Mouse (Mus musculus) liver, embryonic 13.5 days (tissue): ENCODE measurements around the gene Tex14. TPM values are rescaled to one million over a fixed set of nuclear protein-coding genes. Genes with fewer than 3 reads are reported as not detected.
A peak's percentile ranks its signal among the peaks of the same experiment; 100 is the strongest.
"Not testable (repeated sequence)": the region's sequence is repeated elsewhere in the genome, so short reads cannot be mapped to it uniquely, and the experiment has no call there.

Experiments
- ATAC-seq: fragments of 200-750 bp; cut with Nextera tagmentation; 2 replicates; pipeline ENCODE4 v1.8.0; 2017; ENCODE audit warnings: low read depth, mild to moderate bottlenecking, moderate number of reproducible peaks, moderate library complexity
- DNase-seq: peaks from one replicate; pipeline ENCODE4 v3.0.0; 2022
- H3K27ac ChIP-seq: fragments of 300-500 bp; sonication (generic); 2 replicates; pipeline ENCODE4 v1.5.1; 2015; ENCODE audit warnings: moderate library complexity, mild to moderate bottlenecking, inconsistent platforms
- H3K27me3 ChIP-seq: fragments of 300-500 bp; sonication (generic); 2 replicates; pipeline ENCODE4 v1.6.1; 2015; ENCODE audit warnings: mild to moderate bottlenecking, inconsistent platforms
- H3K36me3 ChIP-seq: fragments of 300-500 bp; sonication (generic); 2 replicates; pipeline ENCODE4 v1.6.1; 2015; ENCODE audit warnings: mild to moderate bottlenecking, inconsistent platforms
- H3K4me1 ChIP-seq: fragments of 300-500 bp; sonication (generic); replicated peaks from 2 replicates; pipeline ENCODE4 v1.6.1; 2015; ENCODE audit warnings: inconsistent platforms
- H3K4me2 ChIP-seq: fragments of 300-500 bp; sonication (generic); 2 replicates; pipeline ENCODE4 v1.6.1; 2015; ENCODE audit warnings: inconsistent platforms, mild to moderate bottlenecking, moderate library complexity
- H3K4me3 ChIP-seq: fragments of 300-500 bp; sonication (generic); replicated peaks from 2 replicates; pipeline ENCODE4 v1.5.1; 2015; ENCODE audit warnings: mild to moderate bottlenecking, inconsistent platforms
- H3K9ac ChIP-seq: fragments of 300-500 bp; sonication (generic); 2 replicates; pipeline ENCODE4 v1.6.1; 2015; ENCODE audit warnings: mild to moderate bottlenecking, inconsistent platforms
- H3K9me3 ChIP-seq: fragments of 300-500 bp; sonication (generic); replicated peaks from 2 replicates; pipeline ENCODE4 v1.6.1; 2016; ENCODE audit warnings: inconsistent platforms
- WGBS: fragments of 180-500 bp; shearing (Covaris S2); methylation state at CpG from one replicate; pipeline ENCODE4 v1.1.7; 2015; ENCODE audit not compliant: insufficient replicate concordance; 5-methylcytosine and 5-hydroxymethylcytosine counted together
- polyA plus RNA-seq: library from polyadenylated mRNA; unstranded; fragments of >200 nt; fragmentation: Nextera tagmentation; extraction: Ambion mirVana; gene quantifications from 2 replicates; pipeline ENCODE4 v1.2.1, GENCODE M21; 2015

Gene Tex14
- polyA plus RNA-seq, 1 experiment from 2014 or later = 0.10 TPM

DNA sequence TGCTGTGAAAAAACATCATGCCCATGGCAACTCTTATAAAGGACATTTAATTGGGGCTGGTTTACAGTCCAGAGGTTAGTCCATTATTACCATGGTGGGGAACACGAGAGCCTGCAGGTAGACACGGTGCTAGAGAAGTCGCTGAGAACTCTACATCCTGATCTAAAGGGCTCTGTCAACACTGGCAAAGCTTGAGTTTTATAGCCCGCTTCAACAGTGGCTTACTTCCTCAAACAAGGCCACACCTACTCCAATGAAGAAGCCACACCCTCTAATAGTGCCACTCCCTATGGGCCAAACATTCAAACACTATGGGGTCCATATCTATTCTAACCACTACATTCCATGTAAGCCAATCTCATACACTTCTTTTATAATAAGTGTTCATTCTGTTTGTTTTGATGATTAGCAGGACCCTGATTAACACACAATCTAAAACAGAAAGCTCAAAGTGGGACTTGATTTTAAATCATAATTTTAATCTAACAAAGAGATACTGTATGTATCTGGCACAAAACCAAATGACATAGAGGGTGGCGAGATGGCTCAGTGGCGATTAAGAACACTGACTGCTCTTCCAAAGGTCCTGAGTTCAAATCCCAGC lies 61.2 kb downstream of the Tex14 start:
- no peaks in the 10 kb centered on the region for H3K27me3 ChIP-seq
- H3K4me3 ChIP-seq = no peak overlapping the region
- ATAC-seq (no peak), DNase-seq (no peak)
- peak overlapping the region; percentile 39 for H3K4me2 ChIP-seq
- H3K9ac ChIP-seq = peak overlapping the region; percentile 18; the same call in 1 of the 2 replicates
- 33% methylated on average over 6 of the region's 6 CpGs for WGBS
- H3K36me3 ChIP-seq = no peaks in the 10 kb centered on the region
- H3K9me3 ChIP-seq = no peaks in the 10 kb centered on the region
- H3K27ac ChIP-seq = peak overlapping the region; percentile 56
- peaks cover 54% of the 10 kb centered on the region for H3K4me1 ChIP-seq

DNA sequence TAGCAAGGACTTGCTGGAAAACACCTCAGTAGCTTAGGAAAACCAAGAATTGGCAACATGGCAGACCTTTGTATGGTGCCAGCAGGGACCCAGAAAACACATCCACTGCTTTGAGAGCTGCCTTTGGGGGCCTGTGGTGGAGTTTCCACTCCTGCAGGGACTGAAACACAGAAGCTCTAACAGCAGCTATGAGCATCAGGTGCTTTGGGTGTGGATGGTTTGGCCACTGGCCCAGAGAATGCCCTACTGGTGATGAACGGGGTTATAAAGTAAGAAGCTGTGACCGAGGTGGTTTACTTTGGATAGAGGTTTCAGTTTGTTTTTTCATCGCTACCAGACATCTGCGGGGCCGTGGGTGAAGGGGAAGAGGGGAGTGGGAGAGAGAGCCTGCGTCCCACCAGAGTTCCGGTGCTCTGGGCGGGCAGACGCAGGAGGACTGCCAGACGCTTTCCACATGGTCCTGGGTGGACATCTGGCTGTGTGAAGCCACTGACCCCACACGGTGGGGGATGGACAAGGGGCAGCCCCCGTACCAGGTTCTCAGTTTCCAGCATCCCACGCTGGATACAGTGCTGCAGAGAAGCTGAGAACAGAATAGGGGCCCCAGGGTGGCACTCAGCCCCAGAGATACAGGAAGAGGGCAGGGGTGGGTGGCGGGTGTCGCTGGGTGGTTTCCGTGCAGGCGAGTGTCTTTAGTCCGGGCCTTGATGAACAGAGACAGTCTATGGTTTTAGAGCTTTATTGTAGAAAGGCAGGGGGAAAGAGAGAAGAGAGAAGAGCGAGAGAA lies 62.8 kb downstream of the Tex14 start:
- Histone ChIP-seq H3K27me3 (no peaks in the 10 kb centered on the region), H3K4me1 (peaks cover 50% of the 10 kb centered on the region), H3K36me3 (no peaks in the 10 kb centered on the region), H3K9ac (peak overlapping the region; percentile 47; the same call in 1 of the 2 replicates), H3K27ac (no peak overlapping the region), H3K4me3 (no peak overlapping the region), H3K9me3 (no peaks in the 10 kb centered on the region), H3K4me2 (no peak overlapping the region)
- ATAC-seq (no peak), DNase-seq (no peak)
- WGBS = 48% methylated on average over 19 of the region's 19 CpGs

DNA sequence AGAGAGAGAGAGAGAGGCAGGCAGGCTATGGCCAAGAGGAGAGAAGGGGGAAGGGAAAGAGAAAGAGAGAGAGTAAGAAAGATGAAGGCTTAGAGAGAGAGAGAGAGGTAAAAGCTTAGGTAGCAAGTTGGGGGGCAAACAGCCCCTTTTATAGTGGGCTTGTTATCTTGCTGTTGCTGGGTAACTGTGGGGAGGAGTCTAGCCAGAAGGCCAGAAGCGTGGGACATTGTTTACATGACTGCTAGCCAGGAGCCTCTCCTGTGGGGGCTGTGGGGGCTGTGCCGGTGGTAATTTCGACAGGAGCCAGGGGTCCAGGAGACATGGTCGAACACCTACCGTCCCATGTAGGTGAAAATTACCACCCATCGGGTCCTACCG lies 63.4 kb downstream of the Tex14 start:
- ATAC-seq = no peak
- no peak for DNase-seq
- 36% methylated on average over 7 of the region's 7 CpGs for WGBS
- Histone ChIP-seq H3K27me3 (no peaks in the 10 kb centered on the region), H3K9me3 (no peaks in the 10 kb centered on the region), H3K4me2 (no peak overlapping the region), H3K36me3 (no peaks in the 10 kb centered on the region), H3K27ac (no peak overlapping the region), H3K4me3 (no peak overlapping the region), H3K9ac (peak overlapping the region; percentile 47; the same call in 1 of the 2 replicates), H3K4me1 (peaks cover 52% of the 10 kb centered on the region)

DNA sequence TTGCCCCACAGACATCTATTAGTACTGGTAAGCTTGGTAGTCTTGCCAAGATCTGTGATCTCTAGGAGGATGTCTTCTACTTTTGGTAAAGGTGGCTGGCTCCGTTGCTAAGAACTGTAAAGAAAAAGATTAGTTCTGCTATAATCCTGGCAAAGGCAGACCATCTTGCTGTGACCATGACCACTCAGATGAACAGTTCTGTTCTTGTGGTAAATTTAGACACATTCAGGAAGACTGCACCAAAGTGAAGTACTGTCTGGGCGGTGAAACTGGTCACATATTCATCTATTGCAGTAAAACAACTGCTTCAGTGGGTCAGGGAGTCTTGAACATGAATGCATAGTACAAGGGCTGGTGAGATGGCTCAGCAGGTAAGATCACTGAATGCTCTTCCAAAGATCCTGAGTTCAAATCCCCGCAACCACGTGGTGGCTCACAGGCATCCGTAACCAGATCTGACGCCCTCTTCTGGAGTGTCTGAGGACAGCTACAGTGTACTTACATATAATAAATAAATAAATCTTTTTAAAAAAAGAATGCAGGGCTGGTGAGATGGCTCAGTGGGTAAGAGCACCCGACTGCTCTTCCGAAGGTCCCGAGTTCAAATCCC lies 63.9 kb downstream of the Tex14 start:
- DNase-seq (no peak), ATAC-seq (no peak)
- H3K4me1 ChIP-seq = peaks cover 47% of the 10 kb centered on the region
- H3K9ac ChIP-seq = 0 out of 2 replicates have a peak overlapping the region, but pooled peaks have one; percentile 47
- H3K36me3 ChIP-seq = no peaks in the 10 kb centered on the region
- H3K27ac ChIP-seq = no peak overlapping the region
- no peak overlapping the region for H3K4me2 ChIP-seq
- WGBS = 73% methylated on average over 9 of the region's 9 CpGs
- no peaks in the 10 kb centered on the region for H3K27me3 ChIP-seq
- no peak overlapping the region for H3K4me3 ChIP-seq
- H3K9me3 ChIP-seq = no peaks in the 10 kb centered on the region

DNA sequence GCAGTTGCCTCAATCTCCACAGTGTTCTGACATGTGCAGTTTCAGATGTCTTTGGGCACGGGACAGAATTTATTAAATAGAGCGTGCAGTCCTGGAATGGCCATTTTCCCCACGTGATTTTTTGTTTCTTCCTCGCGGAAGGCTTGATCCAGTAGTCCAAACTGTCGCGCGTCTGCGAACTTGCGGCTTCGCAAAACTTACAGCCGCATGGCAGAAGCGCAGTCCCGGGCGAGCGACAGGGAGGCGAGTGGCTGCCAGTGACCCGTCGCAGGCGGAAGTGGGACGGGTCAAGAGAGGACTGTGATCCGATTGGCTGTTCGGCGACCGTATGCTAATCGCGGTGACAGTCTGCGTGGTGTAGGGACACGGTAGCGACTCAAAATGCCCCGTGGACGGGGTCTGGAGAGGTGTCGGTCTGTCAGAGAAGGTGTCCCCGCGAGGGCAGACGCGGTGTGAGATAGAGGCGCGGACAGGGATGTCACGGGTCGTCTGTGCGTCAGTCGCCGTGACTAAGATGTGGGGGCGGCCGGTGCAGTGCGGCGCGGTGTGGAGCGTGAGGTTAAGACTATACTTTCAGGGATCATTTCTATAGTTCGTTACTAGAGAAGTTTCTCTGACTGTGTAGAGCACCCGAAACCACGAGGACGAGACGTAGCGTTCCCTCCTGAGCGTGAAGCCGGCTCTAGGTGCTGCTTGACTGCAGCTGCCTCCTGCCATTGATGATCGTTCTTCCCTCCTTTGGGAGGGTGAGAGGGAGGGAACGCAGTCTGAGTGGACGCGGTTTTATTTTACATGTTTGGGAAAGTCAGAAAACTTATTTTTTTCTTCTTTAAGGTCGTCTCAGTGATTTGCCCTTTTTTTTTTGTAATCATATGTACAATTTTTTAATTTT lies 66.2 kb downstream of the Tex14 start:
- peak overlapping the region; percentile 32 for H3K4me3 ChIP-seq

DNA sequence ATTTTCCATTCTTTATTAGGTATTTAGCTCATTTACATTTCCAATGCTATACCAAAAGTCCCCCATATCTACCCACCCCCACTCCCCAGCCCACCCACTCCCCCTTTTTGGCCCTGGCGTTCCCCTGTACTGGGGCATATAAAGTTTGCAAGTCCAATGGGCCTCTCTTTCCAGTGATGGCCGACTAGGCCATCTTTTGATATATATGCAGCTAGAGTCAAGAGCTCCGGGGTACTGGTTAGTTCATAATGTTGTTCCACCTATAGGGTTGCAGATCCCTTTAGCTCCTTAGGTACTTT lies 66.8 kb downstream of the Tex14 start:
- not testable (repeated sequence) for H3K36me3 ChIP-seq, H3K9me3 ChIP-seq, H3K27me3 ChIP-seq, H3K4me3 ChIP-seq, DNase-seq, H3K27ac ChIP-seq, H3K4me2 ChIP-seq, H3K9ac ChIP-seq
- peaks cover 31% of the 10 kb centered on the region for H3K4me1 ChIP-seq
- peak; percentile 58 for ATAC-seq
- 0% methylated on average over 1 of the region's 3 CpGs for WGBS

More for the DNA sequence above, 66.2 kb downstream of the Tex14 start:
- Histone ChIP-seq H3K4me1 (peaks cover 35% of the 10 kb centered on the region), H3K4me2 (peak overlapping the region; percentile 60), H3K9ac (peak overlapping the region; percentile 63), H3K27ac (peak overlapping the region; percentile 52; the same call in 1 of the 2 replicates)
- not testable (repeated sequence) for H3K36me3 ChIP-seq, H3K9me3 ChIP-seq, H3K27me3 ChIP-seq
- WGBS = under 1% methylated on average over 26 of the region's 63 CpGs
- DNase-seq (peak; percentile 78), ATAC-seq (peak; percentile 95)

DNA sequence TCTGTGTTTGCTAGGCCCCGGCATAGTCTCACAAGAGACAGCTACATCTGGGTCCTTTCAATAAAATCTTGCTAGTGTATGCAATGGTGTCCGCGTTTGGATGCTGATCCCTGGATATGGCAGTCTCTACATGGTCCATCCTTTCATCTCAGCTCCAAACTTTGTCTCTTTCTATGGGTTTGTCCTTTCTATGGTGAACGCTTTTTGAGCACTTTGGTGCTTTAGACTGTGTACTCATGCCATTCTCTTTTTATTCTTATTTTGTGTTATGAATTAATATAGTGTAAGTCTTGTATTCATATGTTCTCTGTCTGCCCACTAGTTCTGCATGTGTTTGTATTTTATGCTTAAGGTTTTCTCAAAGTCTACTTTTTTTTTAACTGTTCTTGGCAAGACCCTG lies 67.2 kb downstream of the Tex14 start:
- not testable (repeated sequence) for H3K27me3 ChIP-seq, H3K9me3 ChIP-seq, H3K4me2 ChIP-seq, H3K4me3 ChIP-seq, H3K9ac ChIP-seq, H3K36me3 ChIP-seq
- Histone ChIP-seq H3K27ac (peak overlapping the region; percentile 66), H3K4me1 (peaks cover 31% of the 10 kb centered on the region)
- WGBS = 20% methylated on average over 4 of the region's 4 CpGs
- peak; percentile 4; the same call in 1 of the 2 replicates for ATAC-seq
- DNase-seq = peak; percentile 15

DNA sequence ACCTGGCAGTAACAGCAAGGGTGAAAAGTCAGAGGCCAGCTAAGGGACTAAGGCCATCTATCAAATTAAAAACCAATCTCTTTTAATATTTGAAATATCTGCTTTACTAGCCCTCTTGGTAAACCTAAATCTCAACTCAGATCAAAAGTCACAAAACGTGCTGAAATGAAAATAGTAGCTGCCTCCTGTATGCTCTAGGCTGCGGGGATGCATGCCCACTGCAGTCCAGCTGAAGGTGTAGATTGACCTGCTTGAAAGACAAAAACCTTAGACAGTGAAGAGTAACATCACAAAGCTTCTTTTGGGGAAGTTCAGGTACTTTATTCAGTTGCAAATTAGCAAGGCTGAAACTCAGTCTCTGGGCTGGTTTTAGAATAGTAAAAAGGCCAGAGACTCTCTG lies 74.3 kb downstream of the Tex14 start:
- DNase-seq, H3K36me3 ChIP-seq, H3K4me3 ChIP-seq, H3K27ac ChIP-seq, H3K9ac ChIP-seq, H3K9me3 ChIP-seq, H3K4me2 ChIP-seq, H3K4me1 ChIP-seq, ATAC-seq, H3K27me3 ChIP-seq: not testable (repeated sequence)
- whole genome bisulfite sequencing = 59% methylated on average over 2 of the region's 2 CpGs

DNA sequence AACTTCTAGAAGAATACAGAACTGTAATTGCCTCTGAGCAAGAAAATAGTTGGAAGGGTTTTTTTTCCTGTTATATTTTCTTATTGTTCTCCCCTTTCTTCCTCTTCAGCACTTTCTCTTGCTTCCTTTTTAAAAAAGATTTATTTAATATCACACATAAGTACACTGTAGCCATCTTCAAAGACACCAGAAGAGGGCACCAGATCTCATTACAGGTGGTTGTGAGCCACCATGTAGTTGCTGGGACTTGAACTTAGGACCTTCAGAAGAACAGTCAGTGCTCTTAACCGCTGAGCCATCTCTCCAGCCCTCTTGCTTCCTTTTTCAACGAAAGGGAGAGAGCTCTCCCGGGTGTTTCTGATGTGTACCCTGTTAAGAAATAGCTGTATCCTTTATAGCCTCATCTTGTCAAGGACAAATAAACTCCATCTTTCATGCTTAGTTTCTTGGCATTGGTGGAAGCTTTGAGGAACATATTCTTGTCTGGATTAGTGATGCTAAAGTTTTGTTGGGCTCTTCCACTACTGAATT lies 79.0 kb downstream of the Tex14 start:
- no peak overlapping the region for H3K4me3 ChIP-seq
- no peaks in the 10 kb centered on the region for H3K36me3 ChIP-seq
- H3K27me3 ChIP-seq = no peaks in the 10 kb centered on the region
- H3K4me2 ChIP-seq = no peak overlapping the region
- H3K27ac ChIP-seq = no peak overlapping the region
- no peaks in the 10 kb centered on the region for H3K9me3 ChIP-seq
- H3K9ac ChIP-seq = no peak overlapping the region
- ATAC-seq = no peak
- 47% methylated on average over 3 of the region's 3 CpGs for WGBS
- DNase-seq = no peak
- H3K4me1 ChIP-seq = no peaks in the 10 kb centered on the region

DNA sequence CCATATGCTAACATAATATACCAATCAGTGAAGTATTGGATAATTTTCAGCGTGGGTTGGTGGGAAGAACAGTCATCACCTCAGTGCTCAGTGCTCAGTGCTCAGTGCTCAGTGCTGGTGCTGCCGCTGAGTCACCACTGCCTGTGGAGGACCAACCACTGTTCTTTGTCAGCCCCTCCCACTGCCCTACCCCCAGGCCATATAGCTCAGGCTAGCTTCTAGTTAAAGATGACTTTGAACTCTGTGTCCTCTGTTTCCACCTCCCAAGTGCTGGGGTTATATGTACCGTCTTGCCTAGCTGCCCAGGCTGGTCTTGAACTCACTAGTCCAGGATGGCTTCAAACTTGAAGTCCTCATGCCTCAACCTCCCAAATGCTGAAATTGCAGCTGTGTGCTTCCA lies 84.1 kb downstream of the Tex14 start:
- Histone ChIP-seq H3K27ac (no peak overlapping the region), H3K36me3 (no peaks in the 10 kb centered on the region), H3K4me2 (no peak overlapping the region), H3K9ac (no peak overlapping the region), H3K27me3 (no peaks in the 10 kb centered on the region), H3K9me3 (no peaks in the 10 kb centered on the region), H3K4me3 (no peak overlapping the region), H3K4me1 (no peaks in the 10 kb centered on the region)
- 71% methylated on average over 3 of the region's 3 CpGs for WGBS
- DNase-seq (no peak), ATAC-seq (no peak)
